Mouse (Mus musculus) liver, embryonic 11.5 days (tissue): ENCODE data around the gene Ramac. TPM values are rescaled to one million over a fixed set of nuclear protein-coding genes. Genes with fewer than 3 reads are reported as not detected.

Experiments used
- ATAC-seq: fragments of 200-750 bp; cut with Nextera tagmentation; replicated peaks from 2 replicates; pipeline ENCODE4 v1.8.0; 2017; ENCODE audit warnings: moderate number of reproducible peaks, mild to moderate bottlenecking, moderate TSS enrichment, moderate library complexity; ENCODE audit not compliant: low FRiP score
- DNase-seq: peaks from one replicate; pipeline ENCODE4 v3.0.0-alpha.2; 2017; ENCODE audit warnings: low spot score
- H3K27ac ChIP-seq: fragments of 300-500 bp; sonication (generic); 2 replicates; pipeline ENCODE4 v1.5.1; 2014; ENCODE audit warnings: mild to moderate bottlenecking, low read depth, low read length, control low read depth
- H3K27me3 ChIP-seq: fragments of 300-500 bp; sonication (generic); replicated peaks from 2 replicates; pipeline ENCODE4 v1.6.1; 2014; ENCODE audit warnings: low read length, mixed read lengths; ENCODE audit not compliant: control insufficient read depth, insufficient read depth
- H3K36me3 ChIP-seq: fragments of 300-500 bp; sonication (generic); 2 replicates; pipeline ENCODE4 v1.6.1; 2014; ENCODE audit warnings: mild to moderate bottlenecking, low read length, moderate library complexity, mixed read lengths; ENCODE audit not compliant: control insufficient read depth, insufficient read depth
- H3K4me1 ChIP-seq: fragments of 300-500 bp; sonication (generic); replicated peaks from 2 replicates; pipeline ENCODE4 v1.6.1; 2014; ENCODE audit warnings: low read length, mixed read lengths; ENCODE audit not compliant: control insufficient read depth, insufficient read depth
- H3K4me2 ChIP-seq: fragments of 300-500 bp; sonication (generic); 2 replicates; pipeline ENCODE4 v1.6.1; 2014; ENCODE audit warnings: mild to moderate bottlenecking, control low read depth, moderate library complexity
- H3K4me3 ChIP-seq: fragments of 300-500 bp; sonication (generic); 2 replicates; pipeline ENCODE4 v1.5.1; 2014; ENCODE audit warnings: low read depth, low read length, control low read depth
- H3K9ac ChIP-seq: fragments of 300-500 bp; sonication (generic); 2 replicates; pipeline ENCODE4 v1.6.1; 2014; ENCODE audit warnings: low read depth, low read length, control low read depth
- H3K9me3 ChIP-seq: fragments of 300-500 bp; sonication (generic); 2 replicates; pipeline ENCODE4 v1.6.1; 2016; ENCODE audit warnings: low read length, inconsistent platforms, mixed read lengths; ENCODE audit not compliant: control insufficient read depth
- WGBS: fragments of 180-500 bp; shearing (Covaris S2); extraction: QIAGEN DNeasy Blood & Tissue Kit; methylation state at CpG from one replicate; pipeline ENCODE4 v1.1.7; 2014; 5-methylcytosine and 5-hydroxymethylcytosine counted together
- polyA plus RNA-seq: library from polyadenylated mRNA; unstranded; fragments of >200 nt; fragmentation: Nextera tagmentation; extraction: Ambion mirVana; gene quantifications from 2 replicates; pipeline ENCODE4 v1.2.1, GENCODE M21; 2014

Ramac gene
- polyA plus RNA-seq, 1 experiment from 2014 or later, result 98.0 TPM

DNA sequence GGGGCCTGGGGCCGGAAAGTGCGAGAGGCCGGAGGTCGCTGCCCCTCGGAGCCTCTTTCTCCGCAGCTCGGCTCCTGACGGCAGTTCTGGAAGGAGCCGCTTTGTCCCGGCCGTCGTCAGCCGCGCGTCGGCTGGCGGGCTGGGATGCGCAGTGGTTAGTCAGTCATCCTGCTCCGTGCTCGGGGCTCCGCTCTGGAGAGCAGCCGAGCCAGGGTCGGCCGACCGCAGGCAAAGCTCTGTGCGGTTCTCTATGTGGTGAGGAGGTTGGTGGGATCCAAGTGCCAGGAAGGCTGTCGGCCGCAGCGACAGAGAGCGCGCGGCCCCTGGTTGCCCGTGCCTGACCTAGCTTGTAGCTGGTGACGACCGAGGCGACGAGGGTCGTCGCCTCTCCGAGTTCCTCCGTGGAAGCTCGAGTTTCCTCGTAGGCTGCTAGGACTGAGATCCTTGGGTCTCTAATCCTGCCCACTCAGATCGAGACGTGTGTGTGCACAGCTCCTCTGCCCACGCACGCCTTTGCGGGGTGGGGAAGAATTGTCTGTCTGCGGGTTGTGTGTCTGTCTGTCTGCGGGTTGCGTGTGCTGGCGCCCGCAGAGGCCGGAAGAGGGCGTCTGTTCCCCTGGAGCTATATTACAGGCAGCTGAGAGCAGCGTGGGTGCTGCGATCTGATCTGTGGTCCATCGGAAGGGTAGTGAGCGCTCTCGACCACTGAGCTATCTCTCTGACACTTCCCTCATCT, 553 bp downstream of the Ramac start:
- Histone ChIP-seq H3K9ac (peak overlapping the region; percentile 78), H3K4me3 (peak overlapping the region; percentile 74), H3K27ac (peak overlapping the region; percentile 51), H3K4me1 (peaks cover 3% of the 10 kb centered on the region), H3K36me3 (no peaks in the 10 kb centered on the region), H3K27me3 (no peaks in the 10 kb centered on the region), H3K9me3 (no peaks in the 10 kb centered on the region), H3K4me2 (peak overlapping the region; percentile 90)
- peak; percentile 62 for ATAC-seq
- DNase-seq, result no peak
- under 1% methylated on average over 60 of the region's 60 CpGs for WGBS

GRCm38 (mm10) chr7:81772786-81773539, 10.2 kb downstream of the Ramac start:
- H3K27ac ChIP-seq, result no peak overlapping the region
- H3K4me2 ChIP-seq, result no peak overlapping the region
- no peaks in the 10 kb centered on the region for H3K36me3 ChIP-seq
- DNase-seq (no peak), ATAC-seq (no peak)
- no peaks in the 10 kb centered on the region for H3K9me3 ChIP-seq
- no peak overlapping the region for H3K4me3 ChIP-seq
- WGBS, result 64% methylated on average over 10 of the region's 10 CpGs
- no peaks in the 10 kb centered on the region for H3K4me1 ChIP-seq
- no peak overlapping the region for H3K9ac ChIP-seq
- H3K27me3 ChIP-seq, result no peaks in the 10 kb centered on the region

- ATAC-seq, result no peak
- no peak for DNase-seq
- Histone ChIP-seq H3K27ac (no peak overlapping the region), H3K4me3 (no peak overlapping the region), H3K4me1 (no peaks in the 10 kb centered on the region), H3K9ac (no peak overlapping the region), H3K27me3 (no peaks in the 10 kb centered on the region), H3K4me2 (no peak overlapping the region), H3K36me3 (peaks cover 5% of the 10 kb centered on the region), H3K9me3 (no peaks in the 10 kb centered on the region)
- WGBS, result 78% methylated on average over 5 of the region's 5 CpGs
Observed at GRCm38 (mm10) chr7:81775325-81775724, 12.6 kb downstream of the Ramac start.

DNA sequence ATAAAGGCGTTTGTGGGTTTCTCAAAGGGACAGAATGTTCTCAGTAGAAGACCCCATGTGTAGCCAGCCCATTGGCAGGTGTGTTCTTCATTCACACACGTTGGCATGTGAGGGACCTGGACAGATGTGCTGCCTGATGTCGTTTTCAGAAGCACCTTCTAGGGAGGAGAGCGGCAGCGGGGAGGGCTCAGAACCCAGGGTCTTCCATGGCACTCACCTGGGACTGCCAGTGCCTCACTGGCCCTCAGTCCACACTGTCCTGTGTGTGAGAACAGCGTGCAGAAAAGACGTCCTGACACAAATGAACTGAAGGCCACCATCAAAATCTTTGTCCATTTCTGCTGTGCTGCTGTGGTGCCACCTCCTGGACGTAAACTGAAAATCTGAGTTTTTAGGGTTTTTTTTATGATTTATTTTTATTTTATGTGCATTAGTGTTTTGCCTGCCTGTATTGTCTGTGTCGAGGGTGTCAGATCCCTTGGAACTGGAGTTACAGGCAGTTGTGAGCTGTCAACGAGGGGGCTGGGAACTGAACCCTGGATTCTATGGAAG, 15.0 kb downstream of the Ramac start:
- no peaks in the 10 kb centered on the region for H3K9me3 ChIP-seq
- H3K27ac ChIP-seq, result no peak overlapping the region
- no peaks in the 10 kb centered on the region for H3K4me1 ChIP-seq
- no peaks in the 10 kb centered on the region for H3K27me3 ChIP-seq
- H3K4me2 ChIP-seq, result no peak overlapping the region
- no peak overlapping the region for H3K9ac ChIP-seq
- peaks cover 22% of the 10 kb centered on the region for H3K36me3 ChIP-seq
- ATAC-seq (no peak), DNase-seq (no peak)
- WGBS, result 77% methylated on average over 10 of the region's 10 CpGs
- H3K4me3 ChIP-seq, result no peak overlapping the region

DNA sequence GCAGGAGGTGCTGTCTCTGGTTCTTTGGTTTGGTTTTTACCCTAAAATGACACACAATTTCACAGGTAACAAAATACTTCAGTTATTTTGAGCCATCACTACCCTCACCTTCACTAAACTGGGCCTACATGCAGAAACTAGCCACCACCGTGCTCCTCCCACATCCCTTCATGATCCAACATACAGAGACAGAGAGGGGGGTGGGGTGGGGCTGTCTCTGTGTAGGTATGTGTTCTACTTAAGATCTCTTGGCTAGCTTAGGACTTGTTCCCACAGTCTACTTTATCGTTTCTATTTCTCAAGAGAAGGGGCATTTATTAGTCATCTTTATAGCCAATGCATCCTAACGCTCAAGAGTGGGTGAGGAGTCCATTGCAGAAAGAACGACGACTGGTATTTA, 25.8 kb downstream of the Ramac start:
- WGBS, result 3% methylated on average over 5 of the region's 5 CpGs
- peak; percentile 53 for ATAC-seq

DNA sequence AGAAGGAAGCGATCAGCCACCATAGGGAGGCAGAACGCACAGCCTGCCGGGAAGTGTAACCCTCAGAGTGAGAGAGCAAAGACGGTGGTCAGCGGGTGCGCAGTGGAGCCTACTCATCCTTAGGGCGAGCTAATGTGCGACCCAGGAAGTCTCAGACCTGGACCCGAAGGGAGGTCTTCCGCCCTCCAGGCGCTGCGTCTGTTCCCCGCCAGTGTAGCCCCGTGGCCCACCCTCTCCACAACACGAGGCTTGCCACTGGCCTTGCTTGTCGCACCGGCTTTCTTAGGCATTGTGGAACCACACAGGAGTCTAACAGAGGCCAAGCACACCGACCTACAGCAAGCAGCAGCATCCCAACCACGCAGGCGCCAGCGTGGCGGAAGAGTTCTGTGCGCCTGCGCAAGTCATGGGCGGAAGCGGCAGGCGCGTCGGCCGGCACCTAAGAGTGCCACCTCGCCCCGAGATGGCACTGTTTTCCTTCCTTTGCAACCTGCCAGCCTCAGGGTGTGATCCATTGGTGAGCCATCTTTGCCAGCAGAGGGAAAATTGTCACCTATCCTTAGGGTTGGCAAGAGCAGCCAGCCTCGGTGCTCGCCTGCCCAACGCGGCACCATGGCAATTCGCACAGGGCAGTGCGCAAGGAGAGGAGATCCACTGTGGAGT, 26.5 kb downstream of the Ramac start, which contains the start of gene 3110040N11Rik:
3110040N11Rik (minus strand) TSS at position 384 of the 663 bp plus-strand sequence.
- Histone ChIP-seq H3K9ac (peak within 1 kb of the TSS; percentile 78), H3K9me3 (no peaks in the 10 kb centered on the region), H3K4me2 (peak within 1 kb of the TSS; percentile 88), H3K4me1 (peaks cover 5% of the 10 kb centered on the region), H3K27me3 (no peaks in the 10 kb centered on the region), H3K27ac (peak within 1 kb of the TSS; percentile 97), H3K4me3 (peak within 1 kb of the TSS; percentile 77), H3K36me3 (peaks cover 9% of the 10 kb centered on the region)
- peak; percentile 86 for DNase-seq
- peak; percentile 95 for ATAC-seq
- under 1% methylated on average over 38 of the region's 38 CpGs for WGBS

More for the DNA sequence above, 25.8 kb downstream of the Ramac start:
- peaks cover 9% of the 10 kb centered on the region for H3K36me3 ChIP-seq
- H3K9me3 ChIP-seq, result no peaks in the 10 kb centered on the region
- H3K4me3 ChIP-seq, result peak overlapping the region; percentile 77
- H3K27ac ChIP-seq, result peak overlapping the region; percentile 97
- H3K9ac ChIP-seq, result peak overlapping the region; percentile 78
- peaks cover 5% of the 10 kb centered on the region for H3K4me1 ChIP-seq
- H3K4me2 ChIP-seq, result peak overlapping the region; percentile 88
- no peak for DNase-seq
- H3K27me3 ChIP-seq, result no peaks in the 10 kb centered on the region

- H3K9ac ChIP-seq, result no peak overlapping the region
- WGBS, result 74% methylated on average over 5 of the region's 5 CpGs
- DNase-seq, result no peak
- H3K27me3 ChIP-seq, result no peaks in the 10 kb centered on the region
- no peak overlapping the region for H3K27ac ChIP-seq
- H3K4me1 ChIP-seq, result no peaks in the 10 kb centered on the region
- H3K36me3 ChIP-seq, result 0 out of 2 replicates have a peak, but pooled peaks cover 4% of the 10 kb centered on the region
- H3K4me3 ChIP-seq, result no peak overlapping the region
- no peak overlapping the region for H3K4me2 ChIP-seq
- peak; percentile 66; the same call in 1 of the 2 replicates for ATAC-seq
- no peaks in the 10 kb centered on the region for H3K9me3 ChIP-seq
Observed at GRCm38 (mm10) chr7:81806067-81806466, 43.3 kb downstream of the Ramac start.
